Mouse (Mus musculus): ENCODE measurements around the gene Defa36.
"Not testable (repeated sequence)": the region's sequence is repeated elsewhere in the genome, so short reads cannot be mapped to it uniquely, and the experiment has no call there.

The Defa36 gene

GRCm38 (mm10) chr8:21427111-21427510 is at the start of gene Defa36:
TSS of gene Defa36 (plus strand) at chr8:21427411.
- DNase-seq (ENCODE audit: low spot score in 2 of 2), result not testable (repeated sequence)

GRCm38 (mm10) chr8:21378215-21378614 is 49.0 kb upstream of the Defa36 start, which contains the start of gene Defa2:
TSS of gene Defa2 (plus strand) at chr8:21378515.
- DNase-seq (ENCODE audit: low spot score in 2 of 2), result not testable (repeated sequence)

GRCm38 (mm10) chr8:21391511-21391910 is 35.7 kb upstream of the Defa36 start, which contains the start of gene Defa33:
TSS of gene Defa33 (plus strand) at chr8:21391811.
- DNase-seq (ENCODE audit: low spot score in 2 of 2), result not testable (repeated sequence)

- not testable (repeated sequence) for DNase-seq (ENCODE audit: low spot score in 2 of 2)
Measured at GRCm38 (mm10) chr8:21456460-21456859, 29.2 kb downstream of the Defa36 start, which contains the start of gene Gm7849. TSS of gene Gm7849 (minus strand) at chr8:21456560.

All from urinary bladder, adult 18-20 months (tissue).